ENCODE assay signal across 34 mouse cellular contexts in genomic region chr9:48980781-48981180, GRCm38 (mm10). TPM values are rescaled to one million over a fixed set of nuclear protein-coding genes. Genes with fewer than 3 reads are reported as not detected.
A peak's percentile ranks its signal among the peaks of the same experiment; 100 is the strongest.
DNase-seq lines count a peak whose midpoint lies in the region; ATAC-seq and TF ChIP-seq lines count a peak whose summit lies in the region.
"Had no signal": no experiment of that assay in that cellular context is flagged by ENCODE, and none has a peak within 500 bp of the region (broad histone marks: within the 10 kb centered on the region; RNA-seq: fewer than 3 reads in every experiment).

No protein-coding gene starts in this region.

- H3K27me3 ChIP-seq in heart, embryonic 10.5 days (ENCODE audit: insufficient read depth, poor library complexity, severe bottlenecking): no peaks in the 10 kb centered on the region
- H3K27me3 ChIP-seq in heart, embryonic 15.5 days: no peaks in the 10 kb centered on the region
- no peaks in the 10 kb centered on the region for H3K27me3 ChIP-seq in thymus, adult 2 months (ENCODE audit: control insufficient read depth, insufficient read depth, low read length)
- H3K27me3 ChIP-seq: CH12.LX; embryonic facial prominence, embryonic 15.5 days; forebrain, embryonic 12.5 days; hindbrain, embryonic 13.5 days; liver, embryonic 13.5 days; midbrain, embryonic 13.5 days; neural tube, embryonic 15.5 days had no signal

- intact Hi-C loops in heart, postnatal 25 days (cut with DNase I): loop anchor here (10.0 kb wide), 1 partner anchor 486 kb away; the partner anchor contains the start of genes Gm5617 and Rbm7

- H3K9ac ChIP-seq in heart, embryonic 15.5 days: no peak overlapping the region
- H3K9ac ChIP-seq: embryonic facial prominence, embryonic 15.5 days; forebrain, embryonic 12.5 days; forebrain, postnatal 0 days; hindbrain, embryonic 13.5 days; liver, embryonic 13.5 days; midbrain, embryonic 13.5 days; neural tube, embryonic 15.5 days had no signal

- WGBS in heart, embryonic 10.5 days: 63% methylated on average over 3 of the region's 3 CpGs
- 28% methylated on average over 3 of the region's 3 CpGs for WGBS in heart, embryonic 15.5 days
- WGBS in thymus, adult 2 months: 89% methylated on average over 3 of the region's 3 CpGs

- no peak for TF ChIP-seq CTCF in thymus, adult 2 months (IDR thresholded peaks at IDR 0.05; ENCODE audit: borderline replicate concordance, control insufficient read depth, extremely low read depth, insufficient read depth, low read length, poor library complexity)

- peaks cover 7% of the 10 kb centered on the region for H3K4me1 ChIP-seq in heart, embryonic 10.5 days
- H3K4me1 ChIP-seq in heart, embryonic 15.5 days (replicated peaks): peaks cover 14% of the 10 kb centered on the region
- peaks cover 5% of the 10 kb centered on the region; the same call in 1 of the 2 replicates for H3K4me1 ChIP-seq in thymus, adult 2 months (replicated peaks; ENCODE audit: control insufficient read depth, insufficient read depth, low read length)

- peak overlapping the region; percentile 62 for H3K27ac ChIP-seq in heart, embryonic 10.5 days
- H3K27ac ChIP-seq in heart, embryonic 15.5 days: peak overlapping the region; percentile 86
- peak overlapping the region; percentile 15; the same call in 1 of the 2 replicates for H3K27ac ChIP-seq in thymus, adult 2 months (ENCODE audit: control insufficient read depth, insufficient read depth, low read length)
- H3K27ac ChIP-seq: embryonic facial prominence, embryonic 10.5 days; embryonic facial prominence, embryonic 15.5 days; forebrain, embryonic 12.5 days; hindbrain, embryonic 13.5 days; liver, embryonic 13.5 days; macrophage; midbrain, embryonic 13.5 days; neural tube, embryonic 15.5 days; stomach, postnatal 0 days had no signal

- H3K36me3 ChIP-seq in heart, embryonic 10.5 days: 0 out of 2 replicates have a peak, but pooled peaks cover 2% of the 10 kb centered on the region
- H3K36me3 ChIP-seq in heart, embryonic 15.5 days: no peaks in the 10 kb centered on the region
- no peaks in the 10 kb centered on the region for H3K36me3 ChIP-seq in thymus, adult 2 months (ENCODE audit: control insufficient read depth, insufficient read depth, low read length)
- H3K36me3 ChIP-seq: embryonic facial prominence, embryonic 10.5 days; embryonic facial prominence, embryonic 15.5 days; forebrain, embryonic 12.5 days; hindbrain, embryonic 13.5 days; liver, embryonic 13.5 days; midbrain, embryonic 13.5 days; neural tube, embryonic 15.5 days had no signal

- H3K9me3 ChIP-seq in heart, embryonic 10.5 days: no peaks in the 10 kb centered on the region
- H3K9me3 ChIP-seq in heart, embryonic 15.5 days (replicated peaks): no peaks in the 10 kb centered on the region
- H3K9me3 ChIP-seq: embryonic facial prominence, embryonic 10.5 days; embryonic facial prominence, embryonic 15.5 days; forebrain, embryonic 12.5 days; hindbrain, embryonic 13.5 days; liver, embryonic 13.5 days; midbrain, embryonic 13.5 days; neural tube, embryonic 15.5 days had no signal

- H3K4me3 ChIP-seq in heart, embryonic 10.5 days: no peak overlapping the region
- no peak overlapping the region for H3K4me3 ChIP-seq in heart, embryonic 15.5 days
- H3K4me3 ChIP-seq in thymus, adult 2 months (ENCODE audit: control insufficient read depth, insufficient read depth, low read length): no peak overlapping the region
- H3K4me3 ChIP-seq: embryonic facial prominence, embryonic 10.5 days; embryonic facial prominence, embryonic 15.5 days; forebrain, embryonic 12.5 days; hindbrain, embryonic 13.5 days; liver, embryonic 13.5 days; midbrain, embryonic 13.5 days; neural tube, embryonic 15.5 days had no signal

- no peak overlapping the region for H3K4me2 ChIP-seq in heart, embryonic 15.5 days
- H3K4me2 ChIP-seq: embryonic facial prominence, embryonic 15.5 days; forebrain, embryonic 12.5 days; hindbrain, embryonic 13.5 days; liver, embryonic 13.5 days; midbrain, embryonic 13.5 days; neural tube, embryonic 15.5 days had no signal

- no peak for ATAC-seq in heart, embryonic 15.5 days (replicated peaks; ENCODE audit: insufficient number of reproducible peaks, insufficient read depth, low FRiP score, low read depth)
- ATAC-seq: forebrain, postnatal 0 days; intestine, postnatal 0 days; midbrain, embryonic 13.5 days had no signal

- no peak for DNase-seq in heart, embryonic 10.5 days (ENCODE audit: low spot score)
- DNase-seq in heart, adult 9 months (ENCODE audit: low spot score in 2 of 2): no peak
- DNase-seq in heart, postnatal 25 days (ENCODE audit: low spot score): no peak
- DNase-seq in thymus, adult 2 months: no peak
- DNase-seq in thymus, postnatal 36 days: no peak
- DNase-seq in frontal cortex, postnatal 14 days (ENCODE audit: low spot score in 2 of 2): no peak
- no peak for DNase-seq in cerebellum, adult 11 months
- DNase-seq: adrenal gland, adult 8-10 months; cerebellum, adult 8-10 months; cerebellum, postnatal 25 days; forebrain, postnatal 0 days; gastrocnemius, postnatal 14 days; kidney, adult 9 months; kidney, postnatal 10 days; layer of hippocampus, postnatal 36 days; left cerebral cortex, postnatal 4 days; liver, embryonic 13.5 days; lung, adult 2 months; lung, postnatal 10 days; right cerebral cortex, postnatal 25 days had no signal

- no peak for TF ChIP-seq POLR2A in thymus, adult 2 months (IDR thresholded peaks at IDR 0.05; ENCODE audit: control insufficient read depth, extremely low read depth, insufficient read depth, low read length, poor library complexity)

RNA-seq across cellular contexts. Expression of gene Usp28, which starts 4.4 kb away (rescaled TPM):
- polyA plus RNA-seq in heart, embryonic 10.5 days (2016; fragmentation: Nextera tagmentation; extraction: Ambion mirVana): 86.2 and 146 TPM in 2 replicates
- 99.1 and 102 TPM in 2 replicates for polyA plus RNA-seq in heart, embryonic 15.5 days (2015; fragmentation: Nextera tagmentation; extraction: Ambion mirVana)
- total RNA-seq in heart, postnatal 25 days (2021): 100 to 1,000 TPM; 150 to 157 TPM
- polyA plus RNA-seq in thymus, adult 2 months (2012; rRNA removed): 17.9 and 19.6 TPM in 2 replicates

RNA-seq across cellular contexts. Expression of gene Htr3b, which starts 16.0 kb away (rescaled TPM):
- not detected in 2 replicates for polyA plus RNA-seq in heart, embryonic 10.5 days (2016; fragmentation: Nextera tagmentation; extraction: Ambion mirVana)
- 0.24 TPM in 1 of 2 replicates, not detected in the other for polyA plus RNA-seq in heart, embryonic 15.5 days (2015; fragmentation: Nextera tagmentation; extraction: Ambion mirVana)
- not detected for total RNA-seq in heart, postnatal 25 days (2021)
- polyA plus RNA-seq in thymus, adult 2 months (2012; rRNA removed): not detected in 2 replicates
- total RNA-seq: CH12.LX; ES-E14; gastrocnemius, postnatal 14 days; heart, adult 18-20 months; layer of hippocampus, postnatal 36 days; left cerebral cortex, postnatal 4 days; megakaryocyte-erythroid progenitor cell, adult 5-6 weeks had no signal
- polyA plus RNA-seq: forebrain, embryonic 12.5 days; forebrain, postnatal 0 days; liver, embryonic 13.5 days; lung, adult 2 months; macrophage; midbrain, embryonic 13.5 days had no signal

Comparison
In these comparisons a context has a peak if more than half of its experiments do, and no peak if none do; other contexts are left out.
1. H3K27ac ChIP-seq: peak in every context shown above with its lines; median percentile 86 in heart, embryonic 15.5 days; 62 in heart, embryonic 10.5 days; 15 in thymus, adult 2 months.